Mouse (Mus musculus) testis, adult 2 months (tissue): ENCODE measurements around the gene Ugt1a5.
"Not testable (repeated sequence)": the region's sequence is repeated elsewhere in the genome, so short reads cannot be mapped to it uniquely, and the experiment has no call there.

Experiments
- CTCF ChIP-seq: fragments of 200-500 bp; IDR thresholded peaks from 2 replicates; pipeline ENCODE4 v1.5.1; 2012; ENCODE audit warnings: low read depth, mild to moderate bottlenecking, inconsistent platforms, low read length, moderate library complexity; ENCODE audit not compliant: control insufficient read depth, insufficient read depth, insufficient replicate concordance
- POLR2A ChIP-seq: fragments of 200-500 bp; IDR thresholded peaks from 2 replicates; pipeline ENCODE4 v1.6.1; 2012; ENCODE audit warnings: low read depth, mild to moderate bottlenecking, inconsistent platforms, low read length, moderate library complexity; ENCODE audit not compliant: control insufficient read depth

- TF ChIP-seq CTCF, POLR2A: not testable (repeated sequence)
Observed at GRCm38 (mm10) chr1:88125827-88126360, 39.9 kb upstream of the Ugt1a5 start.
